Mouse (Mus musculus) gastrocnemius, postnatal 14 days (tissue): ENCODE results near the gene Opa3. TPM values are rescaled to one million over a fixed set of nuclear protein-coding genes. Genes with fewer than 3 reads are reported as not detected.
"Not testable (repeated sequence)": the region's sequence is repeated elsewhere in the genome, so short reads cannot be mapped to it uniquely, and the experiment has no call there.

Experiments used
- DNase-seq: peaks from one replicate; pipeline ENCODE4 v3.0.0; 2021; ENCODE audit warnings: mixed read lengths
- intact Hi-C: fragments of 180-260 bp; cut with DNase I; formaldehyde crosslinking; loops from one replicate; pipeline ENCODE4 v1.15.1; 2025; ENCODE audit warnings: low total_unique reads
- total RNA-seq, 2 experiments: library from RNA; stranded (reverse); gene quantifications; 2 replicates each; pipeline ENCODE4 v1.2.3; 2021

The Opa3 gene
- total RNA-seq, 2 experiments from 2014 or later: 35.1 to 43.0 TPM

GRCm38 (mm10) chr7:19269721-19270441, 41.7 kb downstream of the Opa3 start:
- intact Hi-C loops: no loop called here
- peak; percentile 81 for DNase-seq

GRCm38 (mm10) chr7:19270509-19271237, 42.5 kb downstream of the Opa3 start:
- intact Hi-C loops: no loop called here
- no peak for DNase-seq

GRCm38 (mm10) chr7:19271238-19272172, 43.4 kb downstream of the Opa3 start, which contains the start of gene Vasp:
TSS of gene Vasp (minus strand) at chr7:19271817.
- DNase-seq: peak; percentile 81
- intact Hi-C loops: no loop called here

GRCm38 (mm10) chr7:19272173-19272764, 44.1 kb downstream of the Opa3 start:
- intact Hi-C loops: no loop called here
- DNase-seq: peak; percentile 50

GRCm38 (mm10) chr7:19276253-19276652, 48.1 kb downstream of the Opa3 start:
- intact Hi-C loops: no loop called here
- DNase-seq: no peak

GRCm38 (mm10) chr7:19279052-19279451, 50.9 kb downstream of the Opa3 start:
- intact Hi-C loops: loop anchor here (2.0 kb wide), 1 partner anchor 38 kb away; no protein-coding TSS in a partner anchor
- DNase-seq: no peak

- DNase-seq: no peak
- intact Hi-C loops: loop anchor here (2.0 kb wide), 1 partner anchor 39 kb away; no protein-coding TSS in a partner anchor
These were observed 51.5 kb downstream of the Opa3 start, which contains the start of gene Ppm1n for GRCm38 (mm10) chr7:19279581-19280114. TSS of gene Ppm1n (minus strand) at chr7:19280064.

GRCm38 (mm10) chr7:19281680-19282304, 53.7 kb downstream of the Opa3 start:
- DNase-seq, intact Hi-C loops: not testable (repeated sequence)

GRCm38 (mm10) chr7:19282385-19282784, 54.3 kb downstream of the Opa3 start, which contains the start of gene Rtn2:
TSS of gene Rtn2 (plus strand) at chr7:19282624.
- DNase-seq: peak; percentile 75
- intact Hi-C loops: no loop called here

- intact Hi-C loops: no loop called here
- peak; percentile 64 for DNase-seq
These were observed 54.8 kb downstream of the Opa3 start for GRCm38 (mm10) chr7:19282791-19283405.

GRCm38 (mm10) chr7:19283406-19283804, 55.3 kb downstream of the Opa3 start:
- no peak for DNase-seq
- intact Hi-C loops: no loop called here

GRCm38 (mm10) chr7:19284763-19285162, 56.6 kb downstream of the Opa3 start:
- intact Hi-C loops: no loop called here
- no peak for DNase-seq

GRCm38 (mm10) chr7:19290969-19291596, 62.9 kb downstream of the Opa3 start:
- intact Hi-C loops: no loop called here
- peak; percentile 84 for DNase-seq

GRCm38 (mm10) chr7:19295503-19296185, 67.5 kb downstream of the Opa3 start:
- intact Hi-C loops: no loop called here
- peak; percentile 96 for DNase-seq

GRCm38 (mm10) chr7:19297034-19297433, 68.9 kb downstream of the Opa3 start:
- intact Hi-C loops: no loop called here
- no peak for DNase-seq

GRCm38 (mm10) chr7:19297794-19298193, 69.7 kb downstream of the Opa3 start:
- intact Hi-C loops: no loop called here
- DNase-seq: no peak

- peak; percentile 53 for DNase-seq
- intact Hi-C loops: no loop called here
These were observed 71.1 kb downstream of the Opa3 start for GRCm38 (mm10) chr7:19299194-19299593.
